Mouse (Mus musculus) right cerebral cortex, postnatal 10 days (tissue): ENCODE data around the gene Hdac11.
"Not testable (repeated sequence)": the region's sequence is repeated elsewhere in the genome, so short reads cannot be mapped to it uniquely, and the experiment has no call there.

Source experiments
- DNase-seq, 2 experiments: peaks; one replicate each; pipeline ENCODE4 v3.0.0; 2021; ENCODE audit warnings: low spot score in 2 of 2

The Hdac11 gene

DNA sequence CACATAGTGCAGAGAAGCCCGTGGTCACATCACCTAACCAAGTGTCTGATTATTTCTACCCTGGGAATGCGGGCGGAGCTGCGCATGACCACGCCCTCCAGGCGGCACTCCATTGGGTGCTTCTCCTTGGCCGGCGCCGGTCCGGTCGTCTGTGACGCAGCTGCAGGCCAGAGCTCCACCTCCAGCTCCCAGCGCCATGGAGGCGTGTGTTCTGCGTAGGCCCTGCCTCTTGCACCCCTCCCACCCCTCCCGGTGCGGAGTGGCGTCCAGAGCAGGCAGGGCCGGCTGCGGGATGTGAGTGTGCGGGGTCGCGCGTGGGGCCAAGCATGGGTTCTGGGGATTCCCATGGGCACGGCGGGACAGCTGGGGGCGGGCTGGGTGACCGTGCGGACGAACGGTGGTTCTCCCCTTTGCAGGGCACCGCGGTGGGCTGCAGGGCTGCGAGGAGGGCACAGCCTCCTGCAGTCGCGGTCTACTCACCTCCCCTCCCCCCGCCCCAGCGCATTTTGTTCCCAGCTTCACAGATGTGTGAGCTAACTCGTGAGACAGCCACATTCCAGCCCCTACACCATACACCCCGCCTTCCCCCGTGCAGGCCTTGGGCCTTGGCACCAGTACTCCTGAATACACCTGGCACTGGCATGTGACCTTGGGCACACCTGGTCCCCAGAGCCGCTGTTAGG lies at the start of gene Hdac11:
Gene Hdac11, plus strand, starts transcription at position 112 of the 683 bp plus-strand sequence.
- peak; percentile 95 to 96 for DNase-seq

GRCm38 (mm10) chr6:91108301-91108916 lies 48.1 kb upstream of the Hdac11 start:
- no peak for DNase-seq

DNA sequence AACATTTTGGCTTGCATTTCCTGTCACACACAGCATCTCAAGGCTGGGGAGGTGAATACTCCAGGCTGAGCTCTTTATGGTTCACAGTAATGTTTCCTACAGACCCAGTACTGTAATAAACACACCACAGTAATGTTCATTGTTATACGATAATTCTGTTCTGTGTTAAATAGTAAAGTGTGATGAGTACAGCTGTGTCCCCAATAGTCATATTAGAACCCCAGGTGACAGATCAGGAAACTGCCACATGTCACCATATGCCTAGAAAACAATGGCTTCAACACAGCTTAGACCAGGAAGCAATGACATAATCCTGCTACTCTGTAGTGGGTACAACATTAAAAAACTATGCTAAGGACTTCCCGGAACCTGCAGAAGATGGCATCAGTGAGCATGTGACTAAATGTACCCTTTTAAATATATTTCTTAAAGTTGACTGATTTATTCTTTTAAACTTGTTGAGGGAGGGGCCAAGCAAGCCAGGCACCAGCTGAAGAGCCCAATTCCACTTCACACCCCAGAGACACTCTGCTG lies 47.5 kb upstream of the Hdac11 start:
- DNase-seq, result no peak

DNA sequence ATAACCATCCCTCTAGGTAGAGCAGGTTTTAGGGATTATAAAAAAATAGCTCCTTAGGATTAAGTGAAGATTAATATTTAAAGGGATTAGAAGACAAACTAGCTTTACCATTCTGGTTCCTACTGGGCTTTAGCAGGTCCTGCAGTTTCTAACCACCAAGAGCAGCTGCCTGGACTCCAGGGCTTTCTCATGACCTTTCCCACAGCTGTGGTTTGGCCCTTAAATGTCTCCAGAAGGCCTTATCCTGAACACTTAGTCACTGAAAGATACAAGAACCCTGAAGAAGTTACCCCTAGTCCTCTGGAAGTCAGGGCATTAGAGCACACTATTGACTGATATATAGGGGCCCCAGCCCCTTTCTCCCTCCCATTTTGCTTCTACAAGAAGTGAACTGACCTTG lies 47.0 kb upstream of the Hdac11 start:
- DNase-seq, result no peak

DNA sequence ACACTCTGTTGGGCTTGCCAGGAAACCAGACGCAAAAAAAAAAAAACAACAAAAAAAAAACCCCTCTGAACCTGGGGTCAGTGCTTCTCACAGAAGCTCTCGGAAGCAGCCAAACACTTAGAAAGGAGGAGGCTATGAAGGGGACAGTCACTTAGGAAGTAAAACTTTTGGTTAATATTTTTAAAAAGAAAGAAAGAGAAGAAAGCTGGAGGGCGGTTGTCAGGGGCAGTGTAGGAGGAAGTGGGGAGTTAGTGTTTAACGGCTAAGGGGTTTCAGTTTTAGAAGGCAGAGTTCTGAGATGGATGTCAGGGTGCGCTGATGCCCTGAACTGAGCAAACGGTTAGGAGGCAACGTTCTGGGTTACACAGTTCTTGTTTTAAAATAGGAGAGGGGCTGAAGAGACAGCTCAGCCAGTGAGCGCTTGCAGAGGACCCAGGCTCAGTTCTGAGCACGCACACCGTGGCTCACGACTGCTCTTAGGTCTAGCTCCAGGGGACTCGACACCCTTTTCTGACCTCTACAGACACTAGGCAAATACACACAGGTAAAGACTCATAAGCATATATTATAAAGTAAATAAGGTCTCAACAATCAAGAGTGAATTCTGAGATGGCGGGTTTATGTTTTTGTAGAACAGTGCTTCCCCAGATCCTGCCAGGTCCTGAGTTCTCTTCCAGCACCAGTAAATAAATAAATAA lies 46.0 kb upstream of the Hdac11 start:
- DNase-seq, result no peak

DNA sequence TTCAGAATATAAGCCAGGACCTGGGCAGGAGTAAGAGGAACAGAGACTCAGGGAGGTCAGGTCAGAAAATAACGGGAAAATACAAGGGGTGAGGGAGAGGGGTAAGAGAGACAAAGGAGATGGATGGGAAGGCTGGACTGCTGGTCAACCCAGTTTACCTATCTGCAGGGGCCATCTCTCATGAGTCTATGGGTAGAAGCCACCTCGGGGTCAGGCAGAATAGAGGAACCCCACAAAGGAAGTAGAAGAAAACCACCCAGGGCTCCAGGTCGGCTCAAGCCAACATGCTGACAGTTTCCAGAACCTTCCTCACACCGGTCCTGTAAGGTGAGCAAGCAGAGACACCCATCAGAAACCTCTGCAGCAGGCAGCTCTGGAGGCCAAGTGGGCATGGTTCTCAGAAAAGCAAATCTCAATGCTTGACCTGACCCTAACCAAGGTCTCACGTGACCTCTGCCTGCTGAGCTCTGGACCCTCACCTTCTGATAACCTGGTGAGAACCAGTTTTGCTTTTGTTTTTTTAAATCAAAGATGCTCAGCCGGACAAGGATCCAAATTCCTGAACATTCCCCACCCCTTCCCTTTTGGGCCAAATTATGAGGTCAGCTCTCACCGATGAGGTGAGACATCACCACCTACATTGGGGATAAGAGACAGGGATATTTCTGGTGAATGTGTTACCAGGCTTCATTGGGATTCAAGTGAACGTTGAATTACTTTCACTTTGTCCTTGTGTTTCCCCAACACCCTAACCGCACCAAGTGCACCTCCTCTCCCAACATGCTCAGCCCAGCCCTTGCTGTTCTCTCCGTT lies 45.1 kb upstream of the Hdac11 start:
- no peak for DNase-seq

DNA sequence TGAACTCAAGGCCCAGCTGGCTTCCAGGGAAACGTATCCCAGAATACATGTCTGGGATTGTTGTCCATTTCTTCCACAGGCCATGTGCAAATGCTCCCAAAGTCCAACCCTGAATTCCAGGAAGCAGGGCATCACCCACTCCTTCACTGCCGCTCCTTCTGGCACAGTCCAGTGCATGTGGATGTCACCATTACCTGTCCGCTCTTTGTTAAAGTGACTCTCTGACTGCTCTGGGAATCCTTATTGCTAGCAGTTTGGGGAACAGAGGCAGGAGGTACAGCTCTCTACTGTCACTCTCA lies 44.6 kb upstream of the Hdac11 start:
- DNase-seq, result no peak

DNA sequence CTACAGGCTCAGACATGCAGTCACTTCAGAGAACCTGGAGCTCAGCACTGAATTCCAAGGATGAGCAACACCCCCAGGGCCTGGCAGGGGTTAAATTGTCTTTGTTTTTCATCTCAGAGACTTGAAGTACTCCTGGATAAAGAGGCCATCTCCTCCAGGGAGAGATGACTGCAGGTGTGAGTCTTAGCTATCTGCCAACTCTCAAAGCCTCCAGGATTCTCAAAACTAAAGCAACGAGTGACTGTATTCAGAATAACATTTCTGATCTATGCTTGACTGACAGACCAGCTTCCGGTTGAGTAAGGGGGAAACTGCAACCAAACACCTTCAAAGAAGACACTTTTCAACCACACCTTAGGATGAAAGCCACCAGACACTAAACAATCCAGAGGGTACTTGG lies 41.7 kb upstream of the Hdac11 start:
- DNase-seq, result no peak

GRCm38 (mm10) chr6:91115158-91115557 lies 41.3 kb upstream of the Hdac11 start:
- DNase-seq, result no peak

DNA sequence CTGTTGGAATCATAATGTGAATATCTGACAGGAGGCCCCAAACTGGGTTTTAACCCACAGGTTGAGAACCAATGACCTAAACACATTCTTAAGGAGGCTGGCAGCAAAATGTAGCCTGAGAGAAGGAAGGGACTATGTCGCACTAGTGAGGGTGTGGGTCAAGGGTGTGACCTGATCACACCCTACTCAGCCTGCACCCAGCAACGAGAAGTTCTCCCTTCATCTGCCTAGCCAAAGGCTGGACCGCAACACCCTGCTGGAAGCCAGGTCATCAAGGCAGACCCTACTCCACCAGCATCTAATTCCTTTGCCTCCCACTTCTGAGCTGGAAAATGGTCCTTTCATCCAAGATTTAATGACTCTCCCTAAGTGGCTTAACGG lies 40.6 kb upstream of the Hdac11 start:
- peak in 1 of 2 experiments; percentile 36 for DNase-seq

DNA sequence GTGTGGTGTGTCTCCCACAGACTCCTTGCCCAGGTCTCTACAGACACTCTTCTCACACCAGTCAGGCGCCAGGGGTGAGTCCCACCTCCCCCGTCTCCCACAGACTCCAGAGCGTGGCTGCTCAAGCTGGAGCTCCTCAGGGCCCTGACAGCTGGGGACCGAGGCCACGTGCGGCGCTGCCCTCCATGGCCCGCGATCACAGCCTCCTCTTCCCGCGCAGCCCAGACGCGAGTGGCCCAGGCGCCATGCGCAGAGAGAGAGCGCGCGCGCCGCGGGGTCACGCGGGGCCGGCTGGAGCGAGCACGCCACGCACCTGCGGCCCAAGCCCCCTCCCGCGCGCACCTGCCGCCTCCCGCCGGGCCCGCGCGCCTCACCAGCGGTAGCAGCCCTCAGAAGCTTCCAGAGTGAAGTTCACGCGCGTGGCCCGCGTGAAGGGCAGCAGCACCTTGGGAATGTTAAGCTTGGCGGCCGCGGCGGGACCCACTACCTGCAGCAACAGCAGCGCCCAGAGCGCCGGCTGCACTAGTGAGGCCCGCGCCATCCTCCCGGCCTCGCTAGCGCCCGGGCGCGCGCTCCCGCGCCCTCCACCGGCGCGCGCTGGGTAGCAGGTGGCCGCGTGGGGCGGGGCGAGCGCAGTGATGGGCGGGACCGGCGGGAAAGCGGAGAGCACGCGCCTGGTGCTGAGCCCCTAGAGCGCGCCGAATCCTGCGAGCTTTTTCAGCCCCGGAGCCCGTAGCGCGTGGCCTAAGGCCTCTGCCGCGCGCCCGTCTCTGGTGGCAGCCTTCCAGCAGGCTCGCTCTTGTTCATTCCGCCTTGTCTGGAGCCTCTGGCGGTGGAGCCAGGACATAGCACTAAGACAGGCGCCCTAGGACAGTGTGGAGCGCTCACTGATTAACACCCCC lies 40.0 kb upstream of the Hdac11 start, which contains the start of gene Nup210:
Gene Nup210, minus strand, starts transcription at position 586 of the 902 bp plus-strand sequence.
- DNase-seq, result peak; percentile 98

- peak in 1 of 2 experiments; percentile 33 for DNase-seq
Measured at GRCm38 (mm10) chr6:91117149-91117548, 39.3 kb upstream of the Hdac11 start.

DNA sequence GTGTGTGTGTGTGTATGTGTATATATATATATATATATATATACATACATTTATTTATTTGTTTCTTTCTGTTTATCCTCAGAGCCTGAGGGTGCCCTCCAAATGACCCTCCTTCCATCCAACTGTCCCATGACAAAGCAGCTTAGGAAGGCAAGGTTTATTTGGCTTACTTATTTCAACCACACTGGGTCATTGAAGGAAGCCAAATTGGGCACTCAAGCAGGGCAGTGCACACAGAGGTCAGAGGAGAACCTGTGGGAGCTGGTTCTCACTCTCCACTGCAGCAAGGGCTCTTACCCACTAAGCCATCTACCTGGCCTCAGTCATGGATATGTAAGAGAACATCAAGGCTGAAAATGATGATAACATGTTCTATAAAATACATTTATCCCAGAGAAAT lies 37.9 kb upstream of the Hdac11 start:
- no peak for DNase-seq

DNA sequence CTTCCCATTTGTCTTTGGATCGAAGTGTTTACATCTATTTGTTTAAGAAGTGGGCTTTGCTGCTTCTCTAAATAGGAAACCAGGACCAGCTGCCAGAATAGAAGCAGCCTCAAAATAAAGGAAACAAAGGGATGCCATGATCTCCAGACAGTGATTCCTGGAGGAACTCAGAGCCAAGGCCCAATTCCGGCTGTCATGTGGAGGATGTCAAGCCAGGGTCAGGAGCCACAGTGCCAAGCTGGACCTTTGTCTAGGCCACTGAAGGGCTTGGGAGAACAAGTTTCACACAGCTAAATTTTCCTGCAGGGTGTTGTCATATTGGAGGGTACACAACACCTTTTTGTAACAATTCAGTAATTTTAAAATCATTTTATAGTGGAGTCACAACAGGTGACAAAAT lies 36.3 kb upstream of the Hdac11 start:
- DNase-seq, result no peak

DNA sequence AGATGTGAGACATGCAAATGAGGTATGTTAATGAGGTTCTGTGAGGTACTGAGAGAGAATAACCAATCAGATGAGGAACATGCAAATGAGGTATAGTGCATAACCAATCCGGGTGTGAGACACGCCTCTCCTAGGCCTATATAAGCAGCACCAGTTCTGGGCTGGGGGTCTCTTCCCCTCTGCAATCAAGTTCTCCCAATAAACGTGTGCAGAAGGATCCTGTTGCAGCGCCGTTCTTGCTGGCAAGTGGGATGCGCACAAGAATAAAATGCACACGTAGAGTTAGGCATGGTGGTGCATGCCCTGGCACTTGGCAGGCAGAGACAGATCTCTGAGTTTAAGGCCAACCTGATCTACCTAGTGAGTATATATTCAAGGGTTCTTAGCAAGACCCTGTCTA lies 35.4 kb upstream of the Hdac11 start:
- not testable (repeated sequence) for DNase-seq

DNA sequence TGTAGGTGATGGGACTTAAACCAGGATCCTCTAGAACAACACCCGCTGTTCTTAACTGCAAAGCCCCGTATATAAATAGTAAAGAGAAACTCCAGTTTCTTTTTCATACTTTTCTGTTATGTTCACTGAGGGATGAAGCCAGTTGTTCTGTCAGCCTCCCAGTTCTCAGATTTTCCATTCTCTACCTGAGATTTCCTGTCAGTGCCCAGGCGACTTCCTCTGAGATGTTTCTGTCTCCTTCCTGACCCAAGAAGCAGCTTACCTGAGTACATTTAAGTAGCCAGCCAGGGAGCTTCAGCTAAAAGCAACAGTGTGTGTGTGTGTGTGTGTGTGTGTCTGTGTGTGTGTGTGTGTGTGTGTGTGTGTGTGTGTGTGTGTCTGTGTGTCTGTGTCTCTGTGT lies 33.0 kb upstream of the Hdac11 start:
- no peak for DNase-seq

GRCm38 (mm10) chr6:91124286-91125227 lies 31.9 kb upstream of the Hdac11 start:
- no peak for DNase-seq

DNA sequence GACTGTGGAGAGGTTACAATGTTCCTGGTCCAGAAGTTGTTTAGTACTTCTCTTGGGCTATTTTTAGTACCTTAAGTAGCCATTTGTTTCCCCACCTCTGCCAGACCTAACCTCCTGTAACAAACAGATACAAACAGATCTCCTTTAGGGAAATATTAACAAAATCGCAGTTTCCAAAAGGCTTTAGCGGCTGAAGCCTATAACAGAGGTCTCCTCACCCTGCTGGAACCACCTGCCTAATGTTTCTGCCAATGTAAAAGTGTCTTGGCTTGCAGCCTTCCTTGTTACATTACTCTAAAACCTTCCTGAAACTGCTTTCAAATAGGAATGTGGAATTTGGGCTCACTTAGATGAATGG lies 31.3 kb upstream of the Hdac11 start:
- no peak for DNase-seq

- no peak for DNase-seq
Measured at GRCm38 (mm10) chr6:91128996-91129395, 27.5 kb upstream of the Hdac11 start.

- no peak for DNase-seq
Measured at GRCm38 (mm10) chr6:91130856-91131255, 25.6 kb upstream of the Hdac11 start.
